ENCODE assay signal across 38 mouse cellular contexts in the genomic region with DNA sequence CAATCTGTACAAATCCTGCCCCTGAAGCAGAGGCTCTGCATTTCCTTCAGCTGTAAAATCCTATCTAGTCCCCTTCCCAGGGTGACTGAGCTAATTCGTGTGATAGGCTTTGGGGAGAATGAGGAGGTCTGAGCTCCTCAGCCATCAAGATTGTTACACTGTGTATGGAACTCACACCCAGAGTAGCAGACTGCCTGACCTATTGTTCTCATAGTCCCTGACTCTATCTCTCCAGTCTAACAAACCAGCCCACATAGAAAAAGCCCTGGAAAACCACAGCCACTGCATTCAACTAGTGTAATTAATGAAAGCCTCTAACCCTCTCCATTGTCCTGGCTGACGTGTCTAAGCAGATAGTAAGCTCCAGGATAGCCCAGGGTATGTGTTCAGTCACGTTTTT. TPM values are rescaled to one million over a fixed set of nuclear protein-coding genes. Genes with fewer than 3 reads are reported as not detected.
DNase-seq lines count a peak whose midpoint lies in the region; ATAC-seq and TF ChIP-seq lines count a peak whose summit lies in the region.
"Had no signal": no experiment of that assay in that cellular context is flagged by ENCODE, and none has a peak within 500 bp of the region (broad histone marks: within the 10 kb centered on the region; RNA-seq: fewer than 3 reads in every experiment).

No protein-coding gene starts in this region.

- no peak for ATAC-seq in heart, embryonic 13.5 days (ENCODE audit: extremely low read depth, insufficient number of reproducible peaks, low FRiP score, low TSS enrichment)
- ATAC-seq in lung, postnatal 0 days: peak; percentile 37; the same call in 1 of the 2 replicates
- ATAC-seq in stomach, embryonic 14.5 days (ENCODE audit: insufficient number of reproducible peaks, insufficient read depth, low FRiP score, low read depth): no peak
- no peak for ATAC-seq in frontal cortex, adult (ENCODE audit: low TSS enrichment)
- ATAC-seq: forebrain, embryonic 15.5 days had no signal

- no peak for DNase-seq in heart, postnatal 10 days
- DNase-seq in lung, postnatal 0 days (ENCODE audit: low spot score): no peak
- DNase-seq in lung, postnatal 14 days: no peak
- peak; percentile 26 for DNase-seq in Muller cell, postnatal 12 days (ENCODE audit: inconsistent ontology term)
- no peak for DNase-seq in embryo, embryonic 11 days
- DNase-seq: adrenal gland, postnatal 14 days; cerebellum, adult 11-12 months; cerebellum, adult 9-11 months; gastrocnemius, adult 2 months; kidney, adult 11 months; kidney, postnatal 25 days; lung, postnatal 10 days; retina, postnatal 1 day; right cerebral cortex, postnatal 25 days; spleen, adult 18-20 months; thymus, adult 18-20 months; thymus, postnatal 25 days had no signal

- H3K36me3 ChIP-seq in heart, embryonic 13.5 days: no peaks in the 10 kb centered on the region
- H3K36me3 ChIP-seq in lung, postnatal 0 days (ENCODE audit: insufficient read depth, low read length): no peaks in the 10 kb centered on the region
- no peaks in the 10 kb centered on the region for H3K36me3 ChIP-seq in stomach, embryonic 14.5 days (ENCODE audit: control insufficient read depth, insufficient read depth, low read length)
- H3K36me3 ChIP-seq: embryonic facial prominence, embryonic 13.5 days; forebrain, embryonic 10.5 days; forebrain, embryonic 15.5 days; heart, embryonic 15.5 days; hindbrain, embryonic 15.5 days; kidney, embryonic 15.5 days; neural tube, embryonic 15.5 days had no signal

- no peak overlapping the region for H3K4me3 ChIP-seq in heart, embryonic 13.5 days
- H3K4me3 ChIP-seq in lung, postnatal 0 days (ENCODE audit: low read depth, low read length): no peak overlapping the region
- H3K4me3 ChIP-seq in stomach, embryonic 14.5 days (ENCODE audit: low read depth, low read length): no peak overlapping the region
- H3K4me3 ChIP-seq: embryonic facial prominence, embryonic 13.5 days; forebrain, embryonic 10.5 days; forebrain, embryonic 15.5 days; gastrocnemius, adult 2 months; heart, embryonic 15.5 days; hindbrain, embryonic 15.5 days; kidney, embryonic 15.5 days; neural tube, embryonic 15.5 days had no signal

- 41% methylated on average over 3 of the region's 3 CpGs for WGBS in heart, embryonic 13.5 days
- WGBS in lung, postnatal 0 days: 48% methylated on average over 3 of the region's 3 CpGs
- 39% methylated on average over 3 of the region's 3 CpGs for WGBS in stomach, embryonic 14.5 days

- intact Hi-C loops in heart, postnatal 10 days (cut with DNase I): no loop called here

- TF ChIP-seq CTCF in lung, postnatal 0 days (IDR thresholded peaks at IDR 0.05): no peak

- no peak for TF ChIP-seq EP300 in lung, postnatal 0 days (IDR thresholded peaks at IDR 0.05)

- no peaks in the 10 kb centered on the region for H3K9me3 ChIP-seq in heart, embryonic 13.5 days
- no peaks in the 10 kb centered on the region for H3K9me3 ChIP-seq in lung, postnatal 0 days (ENCODE audit: low read length)
- no peaks in the 10 kb centered on the region for H3K9me3 ChIP-seq in stomach, embryonic 14.5 days (ENCODE audit: control insufficient read depth, low read depth, low read length)
- H3K9me3 ChIP-seq: embryonic facial prominence, embryonic 13.5 days; forebrain, embryonic 10.5 days; forebrain, embryonic 15.5 days; heart, embryonic 15.5 days; hindbrain, embryonic 15.5 days; kidney, embryonic 15.5 days; neural tube, embryonic 15.5 days had no signal

- H3K4me2 ChIP-seq in heart, embryonic 13.5 days: no peak overlapping the region
- no peak overlapping the region for H3K4me2 ChIP-seq in lung, postnatal 0 days (replicated peaks; ENCODE audit: low read depth, low read length)
- H3K4me2 ChIP-seq in stomach, embryonic 14.5 days (replicated peaks; ENCODE audit: low read depth, low read length): no peak overlapping the region
- H3K4me2 ChIP-seq: embryonic facial prominence, embryonic 13.5 days; forebrain, embryonic 15.5 days; heart, embryonic 15.5 days; hindbrain, embryonic 15.5 days; kidney, embryonic 15.5 days; neural tube, embryonic 15.5 days had no signal

- no peaks in the 10 kb centered on the region for H3K27me3 ChIP-seq in heart, embryonic 13.5 days (replicated peaks)
- H3K27me3 ChIP-seq in lung, postnatal 0 days (replicated peaks; ENCODE audit: insufficient read depth, low read length): no peaks in the 10 kb centered on the region
- no peaks in the 10 kb centered on the region for H3K27me3 ChIP-seq in stomach, embryonic 14.5 days (ENCODE audit: control insufficient read depth, insufficient read depth, low read length)
- H3K27me3 ChIP-seq: embryonic facial prominence, embryonic 13.5 days; forebrain, embryonic 15.5 days; heart, embryonic 15.5 days; hindbrain, embryonic 15.5 days; kidney, embryonic 15.5 days; neural tube, embryonic 15.5 days had no signal

- peaks cover 25% of the 10 kb centered on the region for H3K4me1 ChIP-seq in heart, embryonic 13.5 days
- H3K4me1 ChIP-seq in lung, postnatal 0 days (ENCODE audit: insufficient read depth, low read depth, low read length): no peaks in the 10 kb centered on the region
- H3K4me1 ChIP-seq in stomach, embryonic 14.5 days (ENCODE audit: control insufficient read depth, insufficient read depth, low read length): peaks cover 20% of the 10 kb centered on the region
- H3K4me1 ChIP-seq: embryonic facial prominence, embryonic 13.5 days; forebrain, embryonic 15.5 days; hindbrain, embryonic 15.5 days; neural tube, embryonic 15.5 days had no signal

- peak overlapping the region; percentile 37; the same call in 1 of the 2 replicates for H3K9ac ChIP-seq in heart, embryonic 13.5 days
- H3K9ac ChIP-seq in lung, postnatal 0 days (replicated peaks; ENCODE audit: low read depth): no peak overlapping the region
- H3K9ac ChIP-seq in stomach, embryonic 14.5 days (replicated peaks; ENCODE audit: low read depth, low read length): no peak overlapping the region
- H3K9ac ChIP-seq: embryonic facial prominence, embryonic 13.5 days; forebrain, embryonic 15.5 days; heart, embryonic 15.5 days; hindbrain, embryonic 15.5 days; kidney, embryonic 15.5 days; neural tube, embryonic 15.5 days had no signal

- no peak overlapping the region for H3K27ac ChIP-seq in heart, embryonic 13.5 days (replicated peaks)
- no peak overlapping the region for H3K27ac ChIP-seq in lung, postnatal 0 days (ENCODE audit: low read length)
- H3K27ac ChIP-seq in stomach, embryonic 14.5 days (ENCODE audit: low read length): peak overlapping the region; percentile 58; the same call in 1 of the 2 replicates
- H3K27ac ChIP-seq: embryonic facial prominence, embryonic 13.5 days; forebrain, embryonic 10.5 days; forebrain, embryonic 15.5 days; gastrocnemius, adult 2 months; heart, embryonic 15.5 days; hindbrain, embryonic 15.5 days; kidney, embryonic 15.5 days; neural tube, embryonic 15.5 days had no signal

RNA-seq across cellular contexts. Expression of gene Gm6993, which starts 6.0 kb away (rescaled TPM):
- polyA plus RNA-seq in heart, embryonic 13.5 days (2015; fragmentation: Nextera tagmentation; extraction: Ambion mirVana): not detected in 2 replicates
- total RNA-seq in heart, postnatal 10 days (2021): not detected
- polyA plus RNA-seq in lung, postnatal 0 days (2015; fragmentation: Nextera tagmentation; extraction: Ambion mirVana): not detected in 2 replicates
- polyA plus RNA-seq in stomach, embryonic 14.5 days (2014; fragmentation: Nextera tagmentation; extraction: Ambion mirVana): not detected in 2 replicates
- total RNA-seq: adrenal gland, postnatal 14 days; gastrocnemius, adult 2 months; gastrocnemius, postnatal 4 days; heart, adult 8-10 months; hematopoietic stem cell, adult 5-6 weeks; layer of hippocampus, adult 18-20 months; layer of hippocampus, postnatal 10 days; left cerebral cortex, adult 18-20 months; left cerebral cortex, postnatal 14 days; liver, adult 2 months; MEL had no signal
- polyA plus RNA-seq: embryonic facial prominence, embryonic 13.5 days; forebrain, embryonic 10.5 days; forebrain, embryonic 15.5 days; heart, embryonic 15.5 days; hindbrain, embryonic 15.5 days; kidney, embryonic 15.5 days; limb, embryonic 11.5 days; liver, adult 2 months; liver, embryonic 16.5 days; neural tube, embryonic 15.5 days had no signal

RNA-seq across cellular contexts. Expression of gene Lamb1, which starts 18.4 kb away (rescaled TPM):
- polyA plus RNA-seq in heart, embryonic 13.5 days (2015; fragmentation: Nextera tagmentation; extraction: Ambion mirVana): 90.6 and 91.3 TPM in 2 replicates
- 100 to 1,000 TPM; 250 to 255 TPM for total RNA-seq in heart, postnatal 10 days (2021)
- 54.8 and 56.0 TPM in 2 replicates for polyA plus RNA-seq in lung, postnatal 0 days (2015; fragmentation: Nextera tagmentation; extraction: Ambion mirVana)
- polyA plus RNA-seq in stomach, embryonic 14.5 days (2014; fragmentation: Nextera tagmentation; extraction: Ambion mirVana): 98.2 TPM in 2 replicates
- total RNA-seq: hematopoietic stem cell, adult 5-6 weeks; MEL had no signal
